8 mouse cellular contexts compared by ENCODE assay signal in genomic region chr7:63855283-63855682, GRCm38 (mm10).
DNase-seq lines count a peak whose midpoint lies in the region; ATAC-seq and TF ChIP-seq lines count a peak whose summit lies in the region.

No protein-coding gene starts in this region.

- TF ChIP-seq RAD21 in MEL (IDR thresholded peaks at IDR 0.05; ENCODE audit: low read depth, low read length), result peak; percentile 74

- H3K79me2 ChIP-seq in MEL (ENCODE audit: control insufficient read depth, insufficient read depth, low read length, poor library complexity), result no peaks in the 10 kb centered on the region; the same call in 1 of the 2 replicates

- no peaks in the 10 kb centered on the region for H3K9me3 ChIP-seq in forebrain, embryonic 11.5 days (ENCODE audit: control insufficient read depth, low read length)
- H3K9me3 ChIP-seq in forebrain, embryonic 12.5 days, result no peaks in the 10 kb centered on the region
- no peaks in the 10 kb centered on the region for H3K9me3 ChIP-seq in MEL (replicated peaks; ENCODE audit: insufficient read depth, low read length)

- no peak overlapping the region for H3K4me3 ChIP-seq in forebrain, embryonic 11.5 days (ENCODE audit: low read depth, low read length)
- H3K4me3 ChIP-seq in forebrain, embryonic 12.5 days (replicated peaks), result no peak overlapping the region
- H3K4me3 ChIP-seq in MEL (ENCODE audit: control insufficient read depth in 1 of 2, insufficient read depth in 1 of 2, low read depth in 2 of 2, low read length in 2 of 2), result no peak overlapping the region

- WGBS in forebrain, embryonic 11.5 days, result 79% methylated on average over 4 of the region's 4 CpGs
- 76% methylated on average over 4 of the region's 4 CpGs for WGBS in forebrain, embryonic 12.5 days

- no peak for TF ChIP-seq EP300 in MEL (IDR thresholded peaks at IDR 0.05; ENCODE audit: low read depth in 1 of 2, low read length in 2 of 2)

- H3K27ac ChIP-seq in forebrain, embryonic 11.5 days (ENCODE audit: low read depth, low read length), result no peak overlapping the region
- H3K27ac ChIP-seq in forebrain, embryonic 12.5 days, result no peak overlapping the region
- H3K27ac ChIP-seq in MEL (ENCODE audit: control insufficient read depth, low read depth, low read length), result no peak overlapping the region

- H3K36me3 ChIP-seq in forebrain, embryonic 11.5 days (ENCODE audit: control insufficient read depth, insufficient read depth, low read length), result no peaks in the 10 kb centered on the region
- no peaks in the 10 kb centered on the region for H3K36me3 ChIP-seq in forebrain, embryonic 12.5 days (replicated peaks)
- H3K36me3 ChIP-seq in MEL (ENCODE audit: control insufficient read depth in 1 of 2, insufficient read depth in 2 of 2, low read length in 2 of 2), result peaks cover 0 to 2% of the 10 kb centered on the region in 2 experiments; a peak in 1 of 4 replicates

- peak; percentile 56 to 74 (median 71); a peak in 5 of 6 replicates for TF ChIP-seq CTCF in MEL (IDR thresholded peaks at IDR 0.05 in 2 of 3, conservative IDR thresholded peaks at IDR 0.05 in 1 of 3; ENCODE audit: control insufficient read depth in 1 of 3, insufficient read depth in 1 of 3, low read depth in 2 of 3, low read length in 3 of 3, poor library complexity in 1 of 3, severe bottlenecking in 1 of 3)

- no peaks in the 10 kb centered on the region for H3K4me1 ChIP-seq in forebrain, embryonic 11.5 days (replicated peaks; ENCODE audit: control insufficient read depth, insufficient read depth, low read length)
- peaks cover 7% of the 10 kb centered on the region; the same call in 1 of the 2 replicates for H3K4me1 ChIP-seq in forebrain, embryonic 12.5 days
- peaks cover 0 to 4% of the 10 kb centered on the region in 2 experiments; a peak in 1 of 4 replicates for H3K4me1 ChIP-seq in MEL (ENCODE audit: control insufficient read depth in 1 of 2, insufficient read depth in 2 of 2, low read length in 2 of 2)

- DNase-seq in forebrain, embryonic 11.5 days (ENCODE audit: low spot score), result peak; percentile 63
- DNase-seq in MEL (ENCODE audit: low read depth, low spot score), result peak; percentile 62
- DNase-seq in cerebellum, adult 9-10 months, result peak; percentile 78
- peak; percentile 57 to 60 for DNase-seq in layer of hippocampus, postnatal 14 days (ENCODE audit: low spot score in 2 of 2)
- peak; percentile 67 to 87 for DNase-seq in spleen, postnatal 10 days (ENCODE audit: low spot score in 2 of 2)

- TF ChIP-seq POLR2A in MEL (IDR thresholded peaks at IDR 0.05; ENCODE audit: control insufficient read depth in 1 of 2, insufficient read depth in 1 of 2, low read depth in 1 of 2, low read length in 2 of 2, poor library complexity in 1 of 2), result no peak

- H3K27me3 ChIP-seq in forebrain, embryonic 11.5 days (ENCODE audit: control insufficient read depth, insufficient read depth, low read length), result no peaks in the 10 kb centered on the region
- peaks cover 4% of the 10 kb centered on the region; the same call in 1 of the 2 replicates for H3K27me3 ChIP-seq in forebrain, embryonic 12.5 days
- H3K27me3 ChIP-seq in MEL (ENCODE audit: control insufficient read depth in 1 of 2, insufficient read depth in 2 of 2, low read length in 2 of 2), result peaks cover 0 to 2% of the 10 kb centered on the region in 2 experiments; a peak in 3 of 4 replicates

- ATAC-seq in forebrain, embryonic 11.5 days (replicated peaks; ENCODE audit: low FRiP score), result 0 out of 2 replicates have a peak, but pooled peaks have one; percentile 10
- ATAC-seq in forebrain, embryonic 12.5 days (ENCODE audit: low FRiP score), result no peak
- peak; percentile 63 for ATAC-seq in granulocyte monocyte progenitor cell, adult 5-6 weeks (replicated peaks; ENCODE audit: poor library complexity, severe bottlenecking)
- peak; percentile 76 for ATAC-seq in megakaryocyte, adult 5-6 weeks (ENCODE audit: poor library complexity, severe bottlenecking)

- H3K9ac ChIP-seq in forebrain, embryonic 11.5 days (ENCODE audit: low read length), result no peak overlapping the region
- H3K9ac ChIP-seq in forebrain, embryonic 12.5 days, result no peak overlapping the region
- no peak overlapping the region for H3K9ac ChIP-seq in MEL (ENCODE audit: control insufficient read depth, low read depth, low read length, poor library complexity, severe bottlenecking)

- H3K4me2 ChIP-seq in forebrain, embryonic 11.5 days (ENCODE audit: low read depth, low read length, severe bottlenecking), result no peak overlapping the region
- H3K4me2 ChIP-seq in forebrain, embryonic 12.5 days, result no peak overlapping the region

TF ChIP-seq in MEL, 35 proteins besides CTCF, POLR2A, EP300 and RAD21:
- TF ChIP-seq ZNF384 (IDR thresholded peaks at IDR 0.05; ENCODE audit: low read depth, low read length) (peak; percentile 52), ZC3H11A (IDR thresholded peaks at IDR 0.05; ENCODE audit: low read depth, low read length) (peak; percentile 86), SMC3 (IDR thresholded peaks at IDR 0.05; ENCODE audit: low read depth, low read length) (peak; percentile 95), JUND (IDR thresholded peaks at IDR 0.05; ENCODE audit: low read depth, low read length) (0 out of 2 replicates have a peak, but pooled peaks have one; percentile 35), KAT2A (conservative IDR thresholded peaks at IDR 0.05; ENCODE audit: low read depth, low read length) (no peak)
TF ChIP-seq in MEL: peak in this region for 4.
